Mouse (Mus musculus) erythroblast, embryonic 14.5 days (primary cell): Measurements from ENCODE around the gene Fbxw8. TPM values are rescaled to one million over a fixed set of nuclear protein-coding genes. Genes with fewer than 3 reads are reported as not detected.

Source experiments
- H3K27me3 ChIP-seq: 2 replicates; pipeline ENCODE4 v1.6.1; 2012; ENCODE audit warnings: inconsistent platforms; ENCODE audit not compliant: control insufficient read depth
- H3K36me3 ChIP-seq: 2 replicates; pipeline ENCODE4 v1.6.1; 2012; ENCODE audit warnings: mild to moderate bottlenecking, inconsistent platforms; ENCODE audit not compliant: control insufficient read depth
- H3K4me1 ChIP-seq: 2 replicates; pipeline ENCODE4 v1.6.1; 2012; ENCODE audit warnings: inconsistent platforms; ENCODE audit not compliant: control insufficient read depth
- H3K4me3 ChIP-seq: replicated peaks from 2 replicates; pipeline ENCODE3; 2012; ENCODE audit warnings: moderate library complexity, mild to moderate bottlenecking, inconsistent platforms
- H3K9me3 ChIP-seq: 2 replicates; pipeline ENCODE4 v1.6.1; 2012; ENCODE audit warnings: low read length, inconsistent platforms, mixed read lengths; ENCODE audit not compliant: control insufficient read depth
- GATA1 ChIP-seq: IDR thresholded peaks from 2 replicates; pipeline ENCODE4 v1.6.1; 2012; ENCODE audit warnings: low read length, inconsistent platforms, mixed read lengths
- TAL1 ChIP-seq: IDR thresholded peaks from 3 replicates; pipeline ENCODE4 v1.6.1; 2012; ENCODE audit warnings: low read length, inconsistent platforms, mixed read lengths
- polyA plus RNA-seq: library from polyadenylated mRNA; stranded (reverse); fragments of >175 nt; gene quantifications from 2 replicates; pipeline ENCODE4 v1.2.3, GENCODE M21; 2012

The Fbxw8 gene
- polyA plus RNA-seq, 1 experiment, result 1.4 TPM

- TF ChIP-seq TAL1 (no peak), GATA1 (no peak)
- H3K9me3 ChIP-seq, result peaks cover 6% of the 10 kb centered on the region; the same call in 1 of the 2 replicates
- H3K27me3 ChIP-seq, result peaks cover 62% of the 10 kb centered on the region
These were observed 126.2 kb downstream of the Fbxw8 start for GRCm38 (mm10) chr5:118029035-118029408.

GRCm38 (mm10) chr5:118028191-118029034, 126.9 kb downstream of the Fbxw8 start:
- Histone ChIP-seq H3K36me3 (no peaks in the 10 kb centered on the region), H3K27me3 (peaks cover 62% of the 10 kb centered on the region), H3K4me3 (peak overlapping the region; percentile 11), H3K9me3 (peaks cover 6% of the 10 kb centered on the region; the same call in 1 of the 2 replicates), H3K4me1 (peaks cover 3% of the 10 kb centered on the region)
- TF ChIP-seq TAL1 (no peak), GATA1 (no peak)

More at GRCm38 (mm10) chr5:118029035-118029408, 126.2 kb downstream of the Fbxw8 start:
- Histone ChIP-seq H3K36me3 (no peaks in the 10 kb centered on the region), H3K4me1 (peaks cover 3% of the 10 kb centered on the region), H3K4me3 (peak overlapping the region; percentile 11)

- TF ChIP-seq GATA1 (no peak), TAL1 (no peak)
- Histone ChIP-seq H3K27me3 (peaks cover 62% of the 10 kb centered on the region), H3K36me3 (no peaks in the 10 kb centered on the region), H3K4me1 (peaks cover 3% of the 10 kb centered on the region), H3K9me3 (peaks cover 6% of the 10 kb centered on the region; the same call in 1 of the 2 replicates), H3K4me3 (no peak within 1 kb of the TSS)
These were observed 127.5 kb downstream of the Fbxw8 start, which contains the start of gene Tesc for GRCm38 (mm10) chr5:118027698-118028190. Gene Tesc (plus strand): TSS chr5:118027743.

GRCm38 (mm10) chr5:118027101-118027697, 128.1 kb downstream of the Fbxw8 start:
- Histone ChIP-seq H3K4me3 (no peak overlapping the region), H3K9me3 (peaks cover 6% of the 10 kb centered on the region; the same call in 1 of the 2 replicates), H3K4me1 (peaks cover 3% of the 10 kb centered on the region), H3K36me3 (no peaks in the 10 kb centered on the region), H3K27me3 (peaks cover 62% of the 10 kb centered on the region)
- TF ChIP-seq GATA1 (no peak), TAL1 (no peak)

- Histone ChIP-seq H3K9me3 (peaks cover 6% of the 10 kb centered on the region; the same call in 1 of the 2 replicates), H3K27me3 (peaks cover 59% of the 10 kb centered on the region)
- TF ChIP-seq GATA1 (no peak), TAL1 (no peak)
These were observed 128.9 kb downstream of the Fbxw8 start for GRCm38 (mm10) chr5:118026343-118026742.

GRCm38 (mm10) chr5:118025880-118026279, 129.4 kb downstream of the Fbxw8 start:
- Histone ChIP-seq H3K27me3 (peaks cover 59% of the 10 kb centered on the region), H3K36me3 (no peaks in the 10 kb centered on the region), H3K4me3 (no peak overlapping the region), H3K9me3 (peaks cover 6% of the 10 kb centered on the region; the same call in 1 of the 2 replicates), H3K4me1 (peaks cover 3% of the 10 kb centered on the region)
- no peak for TF ChIP-seq GATA1
- no peak for TF ChIP-seq TAL1

More at GRCm38 (mm10) chr5:118026343-118026742, 128.9 kb downstream of the Fbxw8 start:
- Histone ChIP-seq H3K4me3 (no peak overlapping the region), H3K36me3 (no peaks in the 10 kb centered on the region), H3K4me1 (peaks cover 3% of the 10 kb centered on the region)

GRCm38 (mm10) chr5:118023053-118023452, 132.2 kb downstream of the Fbxw8 start:
- Histone ChIP-seq H3K4me1 (no peaks in the 10 kb centered on the region), H3K27me3 (peaks cover 32% of the 10 kb centered on the region), H3K4me3 (no peak overlapping the region), H3K9me3 (peaks cover 2% of the 10 kb centered on the region; the same call in 1 of the 2 replicates), H3K36me3 (no peaks in the 10 kb centered on the region)
- TF ChIP-seq GATA1, result no peak
- no peak for TF ChIP-seq TAL1

GRCm38 (mm10) chr5:118019905-118020304, 135.4 kb downstream of the Fbxw8 start:
- TF ChIP-seq GATA1 (no peak), TAL1 (no peak)
- Histone ChIP-seq H3K27me3 (peaks cover 5% of the 10 kb centered on the region), H3K4me1 (no peaks in the 10 kb centered on the region), H3K36me3 (no peaks in the 10 kb centered on the region), H3K9me3 (no peaks in the 10 kb centered on the region), H3K4me3 (no peak overlapping the region)

GRCm38 (mm10) chr5:118017527-118017926, 137.7 kb downstream of the Fbxw8 start:
- H3K4me1 ChIP-seq, result no peaks in the 10 kb centered on the region
- H3K4me3 ChIP-seq, result no peak overlapping the region
- TF ChIP-seq GATA1 (no peak), TAL1 (no peak)
- no peaks in the 10 kb centered on the region for H3K9me3 ChIP-seq
- H3K27me3 ChIP-seq, result peaks cover 2% of the 10 kb centered on the region
- no peaks in the 10 kb centered on the region for H3K36me3 ChIP-seq
